Mouse (Mus musculus) layer of hippocampus, postnatal 14 days (tissue): ENCODE measurements around the gene Pusl1. TPM values are rescaled to one million over a fixed set of nuclear protein-coding genes. Genes with fewer than 3 reads are reported as not detected.

Source experiments
- DNase-seq, 2 experiments: peaks; one replicate each; pipeline ENCODE4 v3.0.0; 2021 to 2022; ENCODE audit warnings: low spot score in 2 of 2, mixed read lengths in 1 of 2
- total RNA-seq, 2 experiments: library from RNA; stranded (reverse); gene quantifications; 2 replicates each; pipeline ENCODE4 v1.2.3; 2021

The Pusl1 gene
- total RNA-seq, 2 experiments from 2014 or later = 61.3 to 65.4 TPM

- DNase-seq = no peak
Measured at GRCm38 (mm10) chr4:155888181-155888580, 3.4 kb downstream of the Pusl1 start.

GRCm38 (mm10) chr4:155887674-155888073, 3.9 kb downstream of the Pusl1 start:
- no peak for DNase-seq

DNA sequence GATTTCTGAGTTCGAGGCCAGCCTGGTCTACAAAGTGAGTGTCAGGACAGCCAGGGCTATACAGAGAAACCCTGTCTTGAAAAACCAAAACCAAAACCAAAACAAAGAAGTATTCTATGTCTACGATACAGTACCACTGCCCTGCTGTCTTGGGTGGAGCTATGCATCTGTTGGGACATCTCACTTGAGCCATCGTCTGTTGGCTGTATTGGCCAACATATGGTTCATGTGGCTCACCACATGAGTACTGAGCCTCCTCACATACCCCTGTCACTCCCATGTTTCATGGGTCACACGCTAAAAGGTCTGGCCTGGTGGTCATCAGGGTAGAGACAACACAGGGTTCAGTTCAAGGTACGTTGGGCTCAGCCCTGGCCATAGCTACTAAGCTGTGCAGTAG, 5.3 kb downstream of the Pusl1 start:
- DNase-seq = no peak

GRCm38 (mm10) chr4:155883587-155883986, 8.0 kb downstream of the Pusl1 start:
- no peak for DNase-seq

- DNase-seq = no peak
Measured at GRCm38 (mm10) chr4:155871404-155871803, 20.2 kb downstream of the Pusl1 start.

- peak; percentile 94 to 98 for DNase-seq
Measured at GRCm38 (mm10) chr4:155869317-155870033, 22.1 kb downstream of the Pusl1 start, which contains the start of the genes Cptp and Ints11. Cptp (minus strand) TSS chr4:155869440. Ints11 (plus strand) TSS chr4:155869546.

DNA sequence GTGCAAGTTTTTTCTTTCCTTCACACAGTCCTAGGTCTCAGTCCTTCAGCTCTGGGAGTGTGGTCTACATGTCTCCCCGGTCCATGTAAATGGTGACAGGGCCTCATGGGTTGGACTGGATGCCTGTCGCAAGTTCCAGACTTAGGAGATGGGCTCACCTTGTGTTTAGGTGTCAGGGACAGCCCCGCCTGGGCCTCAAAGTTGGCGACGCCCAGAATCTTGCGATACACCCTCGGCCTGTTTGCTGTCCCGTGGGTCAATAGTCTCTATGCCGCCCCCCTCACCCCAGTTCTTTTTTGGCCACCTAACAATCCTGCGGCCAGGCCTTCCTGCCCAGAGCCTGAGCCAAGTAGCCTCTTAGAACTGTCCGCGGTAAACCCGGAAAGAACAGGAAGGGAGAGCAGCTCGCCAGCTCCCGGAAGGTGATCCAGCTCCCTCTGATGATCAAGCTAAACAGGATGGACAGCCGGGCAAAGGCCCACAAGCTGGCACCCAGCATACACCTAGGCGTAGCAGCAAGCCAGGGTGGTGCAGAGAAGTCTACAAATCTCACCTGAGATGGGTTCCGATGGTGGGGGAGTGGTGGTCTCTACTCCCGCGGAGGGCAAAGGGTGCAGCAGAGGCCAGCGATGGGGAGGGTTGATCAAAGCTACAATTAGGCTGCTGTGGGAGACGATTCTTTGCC, 22.8 kb downstream of the Pusl1 start:
- no peak for DNase-seq

DNA sequence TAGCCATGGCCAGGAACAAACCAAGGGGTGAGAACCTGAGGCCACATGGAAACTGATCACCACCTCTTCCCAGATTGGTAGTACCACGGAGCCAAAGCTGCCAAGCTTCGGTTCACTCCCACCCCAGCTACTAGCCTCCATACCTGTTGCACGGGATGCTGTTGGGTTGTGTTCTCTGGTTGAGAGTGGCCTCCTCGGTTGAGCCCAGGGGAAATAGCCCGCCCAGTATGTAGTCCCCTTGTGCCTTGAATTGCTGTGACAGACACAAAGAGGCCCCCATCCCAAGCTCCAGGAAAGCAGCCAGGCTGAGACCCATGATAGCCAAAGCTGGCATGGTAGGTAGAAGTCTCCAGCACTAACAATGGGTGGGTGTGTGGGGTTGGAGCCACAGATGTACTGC, 28.6 kb downstream of the Pusl1 start, which contains the start of gene Tas1r3:
TSS of gene Tas1r3 (minus strand) at position 362 of the 400 bp plus-strand sequence.
- no peak for DNase-seq

GRCm38 (mm10) chr4:155861787-155862186, 29.8 kb downstream of the Pusl1 start:
- no peak for DNase-seq

GRCm38 (mm10) chr4:155859318-155859717, 32.3 kb downstream of the Pusl1 start:
- DNase-seq = no peak

- DNase-seq = no peak
Measured at GRCm38 (mm10) chr4:155856881-155857280, 34.7 kb downstream of the Pusl1 start.

DNA sequence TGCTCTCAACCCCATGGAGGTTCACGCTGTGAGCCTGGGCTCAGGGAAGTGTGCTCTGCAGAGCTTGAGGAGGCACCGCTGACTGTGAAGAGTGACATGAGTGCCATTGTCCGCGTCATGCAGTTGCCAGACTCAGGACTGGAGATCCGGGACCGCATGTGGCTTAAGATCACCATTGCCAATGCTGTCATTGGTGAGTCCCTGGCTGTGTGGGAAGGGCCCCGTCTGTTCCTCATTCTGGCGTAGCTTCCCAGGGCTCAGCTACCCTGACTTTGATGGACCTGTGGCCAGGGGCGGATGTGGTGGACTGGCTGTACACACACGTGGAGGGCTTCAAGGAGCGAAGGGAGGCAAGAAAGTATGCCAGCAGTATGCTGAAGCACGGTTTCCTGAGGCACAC, 35.5 kb downstream of the Pusl1 start:
- no peak for DNase-seq

DNA sequence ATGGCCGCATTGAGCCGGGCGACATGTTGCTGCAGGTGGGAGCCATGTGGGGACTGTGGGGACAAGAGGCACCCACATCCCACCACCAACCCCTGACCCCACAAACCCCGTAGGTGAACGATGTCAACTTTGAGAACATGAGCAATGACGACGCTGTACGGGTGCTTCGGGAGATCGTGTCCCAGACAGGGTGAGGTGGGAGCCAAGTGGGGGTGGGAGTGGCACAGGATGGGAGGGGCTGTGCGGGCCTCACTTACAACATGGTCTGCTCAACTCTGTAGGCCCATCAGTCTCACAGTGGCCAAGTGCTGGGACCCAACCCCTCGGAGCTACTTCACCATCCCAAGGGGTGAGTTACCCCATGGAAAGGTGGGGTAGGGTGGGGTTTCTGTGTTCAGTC, 36.6 kb downstream of the Pusl1 start:
- no peak for DNase-seq

- no peak for DNase-seq
Measured at GRCm38 (mm10) chr4:155853421-155853820, 38.2 kb downstream of the Pusl1 start.

- no peak for DNase-seq
Measured at GRCm38 (mm10) chr4:155851951-155852411, 39.6 kb downstream of the Pusl1 start.

- DNase-seq = no peak
Measured at GRCm38 (mm10) chr4:155851368-155851767, 40.2 kb downstream of the Pusl1 start.

DNA sequence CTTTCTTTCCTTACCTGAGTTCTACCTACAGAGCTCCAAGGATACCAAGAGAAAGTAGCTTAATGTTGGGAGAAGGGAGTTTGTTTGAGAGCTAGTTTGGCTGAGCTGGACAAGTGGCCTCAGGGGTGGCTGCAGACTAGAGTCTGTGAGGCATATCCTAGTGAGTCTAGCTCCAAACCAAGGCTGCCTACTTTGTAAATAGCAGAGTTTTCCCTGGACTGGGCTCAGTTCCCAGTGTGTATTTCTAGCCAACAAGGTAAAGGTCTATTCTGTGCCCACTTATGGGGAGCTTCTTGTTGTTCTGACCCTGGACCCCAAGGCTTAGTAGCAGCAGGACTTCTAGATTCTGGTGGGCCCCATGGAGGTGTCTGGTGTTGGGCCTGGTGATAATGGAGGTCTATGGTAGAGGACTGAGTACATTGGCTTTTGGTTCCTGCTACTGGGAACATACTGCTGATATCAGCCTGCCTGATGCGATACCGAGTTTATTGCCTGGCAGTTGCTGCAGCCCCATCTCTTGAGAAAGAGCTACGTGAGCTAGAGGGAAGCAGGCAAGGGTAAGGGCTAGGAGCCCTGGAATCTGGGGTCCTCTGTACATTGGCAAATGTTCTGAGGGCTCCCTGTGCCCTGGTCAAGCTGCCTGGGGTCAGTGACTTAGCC, 41.7 kb downstream of the Pusl1 start:
- no peak for DNase-seq

DNA sequence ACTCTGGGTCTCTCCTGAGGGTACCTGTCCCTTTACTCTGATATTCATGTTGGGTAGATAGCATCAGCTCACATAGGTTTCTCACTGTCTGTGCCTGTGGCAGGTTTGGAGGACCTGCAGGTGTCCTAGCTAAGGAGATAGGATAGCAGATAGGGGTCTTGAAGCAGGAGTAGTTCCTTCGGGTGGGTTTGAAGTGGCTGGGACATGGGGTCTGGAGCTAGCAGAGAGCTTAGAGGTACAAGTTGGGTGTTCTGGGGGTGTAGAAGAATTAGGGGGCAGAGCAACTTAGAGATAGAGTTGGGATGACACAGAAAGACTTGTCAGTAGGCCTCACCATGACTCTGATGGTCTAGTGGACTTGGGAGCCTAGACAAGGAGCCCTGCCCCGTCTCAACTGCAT, 42.2 kb downstream of the Pusl1 start:
- DNase-seq = no peak

DNA sequence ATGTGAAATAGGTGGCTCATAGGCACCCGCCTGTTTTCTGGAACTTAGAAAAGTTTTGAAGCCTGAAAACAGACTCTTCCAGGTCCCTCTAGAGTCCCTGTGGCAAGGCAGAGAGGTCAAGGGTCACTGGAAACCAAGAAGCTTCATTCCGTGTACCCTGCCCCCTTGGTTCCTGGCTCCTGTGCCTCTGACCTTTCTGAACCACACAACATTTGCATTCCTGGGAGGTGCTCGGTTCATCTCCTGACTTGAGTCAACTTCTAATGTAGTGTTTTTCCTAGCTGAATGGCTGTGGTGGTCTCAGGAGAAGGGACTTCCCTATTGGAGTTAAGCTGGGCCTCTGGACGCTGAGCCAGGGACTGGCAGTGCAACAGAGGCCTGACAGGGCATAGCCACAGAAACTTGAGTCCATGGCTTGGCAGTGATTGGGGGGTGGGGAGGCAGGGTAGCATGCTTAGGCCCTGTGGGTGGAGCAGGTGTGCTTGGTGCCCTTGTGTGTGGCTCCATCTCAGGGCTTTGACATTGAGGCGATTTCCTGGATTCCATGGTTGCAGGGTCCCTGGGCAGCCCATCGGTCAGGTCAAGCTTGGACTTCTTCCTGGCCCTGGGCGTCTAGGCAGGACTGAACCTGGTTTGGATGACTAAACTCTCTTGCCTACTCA, 43.0 kb downstream of the Pusl1 start:
- no peak for DNase-seq

DNA sequence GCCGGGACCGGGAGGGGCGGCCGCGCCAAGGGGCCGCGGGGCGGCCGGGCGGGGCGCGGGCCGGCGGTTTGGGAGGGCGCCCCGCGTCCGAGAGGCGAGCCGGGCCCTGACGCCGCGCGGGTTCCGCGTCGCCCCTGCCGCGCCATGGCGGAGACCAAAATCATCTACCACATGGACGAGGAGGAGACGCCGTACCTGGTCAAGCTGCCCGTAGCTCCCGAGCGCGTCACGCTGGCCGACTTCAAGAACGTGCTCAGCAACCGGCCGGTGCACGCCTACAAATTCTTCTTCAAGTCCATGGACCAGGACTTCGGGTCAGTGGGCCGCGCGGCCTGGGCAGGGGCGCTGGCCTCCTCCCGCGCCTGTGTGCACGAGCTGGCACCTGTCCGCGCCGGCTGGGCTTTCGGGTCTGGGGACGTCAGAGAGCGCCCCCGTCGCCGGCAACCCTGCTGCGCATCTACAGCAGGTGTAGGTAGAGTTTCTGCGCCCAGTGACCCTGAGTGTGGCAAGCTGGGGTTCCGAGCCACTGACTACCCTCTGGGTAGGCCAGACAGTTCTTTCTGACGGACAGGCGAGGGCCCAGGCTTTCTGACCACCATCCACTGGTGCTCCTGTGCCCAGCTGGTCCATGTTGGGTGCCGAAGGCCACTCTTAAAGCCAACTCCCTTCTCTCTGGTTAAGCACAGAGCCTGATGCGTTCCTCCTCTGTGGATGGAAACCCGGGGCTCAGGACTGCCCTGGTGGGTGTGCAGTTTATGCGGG, 43.8 kb downstream of the Pusl1 start:
- no peak for DNase-seq
